Mouse (Mus musculus) embryonic facial prominence, embryonic 11.5 days (tissue): ENCODE data around the gene Safb2. TPM values are rescaled to one million over a fixed set of nuclear protein-coding genes. Genes with fewer than 3 reads are reported as not detected.

Experiments used
- ATAC-seq: fragments of 200-750 bp; cut with Nextera tagmentation; replicated peaks from 2 replicates; pipeline ENCODE4 v1.8.0; 2017; ENCODE audit warnings: low read depth; ENCODE audit not compliant: insufficient number of reproducible peaks, low FRiP score, low TSS enrichment
- DNase-seq: peaks from one replicate; pipeline ENCODE4 v3.0.0-alpha.2; 2015; ENCODE audit warnings: low spot score
- H3K27ac ChIP-seq: fragments of 300-500 bp; sonication (generic); replicated peaks from 2 replicates; pipeline ENCODE4 v1.5.1; 2014; ENCODE audit warnings: mild to moderate bottlenecking, low read depth, low read length, control low read depth
- H3K27me3 ChIP-seq: fragments of 300-500 bp; sonication (generic); 2 replicates; pipeline ENCODE4 v1.6.1; 2014; ENCODE audit warnings: mild to moderate bottlenecking, low read length, moderate library complexity, mixed read lengths; ENCODE audit not compliant: control insufficient read depth, insufficient read depth
- H3K36me3 ChIP-seq: fragments of 300-500 bp; sonication (generic); replicated peaks from 2 replicates; pipeline ENCODE4 v1.6.1; 2014; ENCODE audit warnings: low read depth, mild to moderate bottlenecking, low read length, moderate library complexity, mixed read lengths; ENCODE audit not compliant: control insufficient read depth, insufficient read depth
- H3K4me1 ChIP-seq: fragments of 300-500 bp; sonication (generic); 2 replicates; pipeline ENCODE4 v1.6.1; 2014; ENCODE audit warnings: low read length, mixed read lengths; ENCODE audit not compliant: control insufficient read depth, insufficient read depth
- H3K4me2 ChIP-seq: fragments of 300-500 bp; sonication (generic); 2 replicates; pipeline ENCODE4 v1.6.1; 2014; ENCODE audit warnings: low read depth, mild to moderate bottlenecking, control low read depth, low read length, moderate library complexity
- H3K4me3 ChIP-seq: fragments of 300-500 bp; sonication (generic); 2 replicates; pipeline ENCODE4 v1.5.1; 2014; ENCODE audit warnings: low read depth, low read length, control low read depth
- H3K9ac ChIP-seq: fragments of 300-500 bp; sonication (generic); replicated peaks from 2 replicates; pipeline ENCODE4 v1.6.1; 2014; ENCODE audit warnings: mild to moderate bottlenecking, control low read depth, low read length
- H3K9me3 ChIP-seq: fragments of 300-500 bp; sonication (generic); replicated peaks from 2 replicates; pipeline ENCODE4 v1.6.1; 2016; ENCODE audit warnings: mild to moderate bottlenecking, low read length, inconsistent platforms, mixed read lengths; ENCODE audit not compliant: control insufficient read depth
- WGBS: fragments of 180-500 bp; shearing (Covaris S2); extraction: QIAGEN DNeasy Blood & Tissue Kit; methylation state at CpG from one replicate; pipeline ENCODE4 v1.1.7; 2014; 5-methylcytosine and 5-hydroxymethylcytosine counted together
- polyA plus RNA-seq: library from polyadenylated mRNA; unstranded; fragments of >200 nt; fragmentation: Nextera tagmentation; extraction: Ambion mirVana; gene quantifications from 2 replicates; pipeline ENCODE4 v1.2.1, GENCODE M21; 2014

Safb2 gene
- polyA plus RNA-seq, 1 experiment from 2014 or later, result 37.2 TPM

DNA sequence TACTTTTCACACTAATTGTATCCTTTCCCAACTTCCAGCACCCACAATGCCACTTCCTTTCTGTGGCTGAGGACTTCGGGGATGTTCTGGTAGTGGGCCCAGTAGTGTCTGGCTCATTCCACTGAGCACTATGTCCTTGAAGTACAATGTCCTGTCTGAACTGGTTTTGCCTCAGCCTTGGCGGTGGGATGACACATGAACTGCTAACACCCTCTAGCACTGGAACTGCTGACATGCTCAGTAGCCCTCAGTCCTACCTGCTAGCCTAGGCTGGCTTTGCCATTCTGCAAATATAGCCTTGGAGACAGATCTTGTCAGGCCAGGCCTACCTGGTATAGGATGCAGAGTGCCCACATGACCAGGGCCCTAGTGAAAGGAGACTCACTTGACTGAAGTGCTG lies 22.5 kb downstream of the Safb2 start:
- peaks cover 24% of the 10 kb centered on the region for H3K36me3 ChIP-seq
- no peak for ATAC-seq

DNA sequence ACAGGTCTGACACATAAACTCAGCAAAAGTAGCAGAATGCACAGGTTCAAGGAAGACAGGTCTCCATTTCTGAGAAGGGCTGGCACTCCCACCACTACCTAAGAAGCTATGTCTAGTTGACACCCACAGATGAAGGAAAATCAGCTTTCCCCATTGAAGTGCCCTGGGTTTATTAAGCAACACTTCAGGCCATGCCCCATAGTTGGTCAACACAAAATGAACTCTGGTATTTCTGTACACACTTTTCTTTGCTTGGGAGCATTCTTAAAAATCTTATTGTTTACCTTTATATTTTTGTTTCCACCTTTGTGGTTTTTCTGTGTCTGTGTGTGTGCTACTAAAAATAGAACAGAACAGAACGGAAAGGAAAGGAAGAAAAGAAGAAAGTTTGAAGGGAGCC lies 24.3 kb downstream of the Safb2 start:
- 73% methylated on average over 1 of the region's 1 CpGs for WGBS
- H3K4me1 ChIP-seq, result no peaks in the 10 kb centered on the region
- H3K9ac ChIP-seq, result no peak overlapping the region
- H3K4me3 ChIP-seq, result no peak overlapping the region
- H3K4me2 ChIP-seq, result no peak overlapping the region
- no peak for DNase-seq
- ATAC-seq, result no peak
- no peaks in the 10 kb centered on the region for H3K9me3 ChIP-seq
- no peak overlapping the region for H3K27ac ChIP-seq
- H3K27me3 ChIP-seq, result no peaks in the 10 kb centered on the region
- peaks cover 15% of the 10 kb centered on the region for H3K36me3 ChIP-seq

More for the DNA sequence above, 22.5 kb downstream of the Safb2 start:
- DNase-seq, result no peak
- WGBS, result 94% methylated on average over 2 of the region's 2 CpGs
- Histone ChIP-seq H3K4me1 (no peaks in the 10 kb centered on the region), H3K27ac (no peak overlapping the region), H3K4me3 (no peak overlapping the region), H3K27me3 (no peaks in the 10 kb centered on the region), H3K9me3 (no peaks in the 10 kb centered on the region), H3K9ac (no peak overlapping the region), H3K4me2 (no peak overlapping the region)

- ATAC-seq, result no peak
- Histone ChIP-seq H3K4me3 (no peak overlapping the region), H3K36me3 (peaks cover 12% of the 10 kb centered on the region), H3K4me1 (no peaks in the 10 kb centered on the region), H3K27me3 (no peaks in the 10 kb centered on the region), H3K4me2 (no peak overlapping the region), H3K9ac (no peak overlapping the region), H3K9me3 (no peaks in the 10 kb centered on the region), H3K27ac (no peak overlapping the region)
- WGBS, result 71% methylated on average over 3 of the region's 3 CpGs
- no peak for DNase-seq
These were observed 25.0 kb downstream of the Safb2 start for GRCm38 (mm10) chr17:56559386-56559785.

- DNase-seq, result peak; percentile 80
- H3K4me1 ChIP-seq, result no peaks in the 10 kb centered on the region
- ATAC-seq, result 0 out of 2 replicates have a peak, but pooled peaks have one; percentile 40
- no peak overlapping the region for H3K9ac ChIP-seq
- no peak overlapping the region for H3K4me2 ChIP-seq
- peaks cover 12% of the 10 kb centered on the region for H3K36me3 ChIP-seq
- H3K9me3 ChIP-seq, result no peaks in the 10 kb centered on the region
- WGBS, result 28% methylated on average over 3 of the region's 3 CpGs
- no peak overlapping the region for H3K4me3 ChIP-seq
- no peaks in the 10 kb centered on the region for H3K27me3 ChIP-seq
- H3K27ac ChIP-seq, result no peak overlapping the region
These were observed 25.9 kb downstream of the Safb2 start for GRCm38 (mm10) chr17:56558448-56558847.

DNA sequence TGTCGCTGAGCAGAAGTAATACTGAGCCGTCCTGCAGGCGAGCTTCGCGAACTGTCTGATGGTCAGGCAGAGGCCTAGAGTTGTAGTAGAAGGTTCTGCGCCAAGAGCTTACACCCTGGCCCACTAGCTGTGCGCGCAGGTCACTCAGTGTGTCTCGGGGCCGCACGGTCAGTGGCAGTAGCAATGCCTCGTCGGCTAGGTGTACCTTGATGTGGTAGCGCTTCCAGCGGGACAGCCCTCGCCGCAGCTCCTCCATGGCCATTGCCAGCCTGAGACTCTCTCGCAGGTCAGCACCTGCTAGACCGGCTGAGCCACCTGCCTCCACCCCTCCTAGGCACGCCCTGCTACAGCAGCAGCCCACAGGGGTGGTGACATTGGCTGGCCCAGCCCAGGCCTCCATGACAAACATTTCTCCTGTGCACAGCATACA lies 30.2 kb downstream of the Safb2 start, which contains the start of gene Gm20219:
TSS of gene Gm20219 (minus strand) at position 266 of the 430 bp plus-strand sequence.
- Histone ChIP-seq H3K4me1 (no peaks in the 10 kb centered on the region), H3K9me3 (no peaks in the 10 kb centered on the region), H3K4me3 (no peak within 1 kb of the TSS), H3K36me3 (no peaks in the 10 kb centered on the region), H3K9ac (no peak within 1 kb of the TSS), H3K27me3 (no peaks in the 10 kb centered on the region), H3K27ac (no peak within 1 kb of the TSS), H3K4me2 (no peak within 1 kb of the TSS)
- ATAC-seq, result no peak
- 77% methylated on average over 20 of the region's 20 CpGs for WGBS
- DNase-seq, result no peak

GRCm38 (mm10) chr17:56552781-56553363 lies 31.5 kb downstream of the Safb2 start:
- no peak overlapping the region for H3K4me3 ChIP-seq
- no peak overlapping the region for H3K27ac ChIP-seq
- no peaks in the 10 kb centered on the region for H3K27me3 ChIP-seq
- no peak overlapping the region for H3K4me2 ChIP-seq
- DNase-seq (peak; percentile 86), ATAC-seq (no peak)
- no peaks in the 10 kb centered on the region for H3K9me3 ChIP-seq
- H3K4me1 ChIP-seq, result no peaks in the 10 kb centered on the region
- 68% methylated on average over 5 of the region's 5 CpGs for WGBS
- no peaks in the 10 kb centered on the region for H3K36me3 ChIP-seq
- no peak overlapping the region for H3K9ac ChIP-seq

- DNase-seq (no peak), ATAC-seq (0 out of 2 replicates have a peak, but pooled peaks have one; percentile 7)
- Histone ChIP-seq H3K4me1 (no peaks in the 10 kb centered on the region), H3K9me3 (no peaks in the 10 kb centered on the region), H3K4me2 (no peak overlapping the region), H3K27me3 (no peaks in the 10 kb centered on the region), H3K36me3 (no peaks in the 10 kb centered on the region), H3K27ac (no peak overlapping the region), H3K4me3 (no peak overlapping the region), H3K9ac (no peak overlapping the region)
- WGBS, result 68% methylated on average over 6 of the region's 6 CpGs
These were observed 32.4 kb downstream of the Safb2 start for GRCm38 (mm10) chr17:56551841-56552581.

- WGBS, result 76% methylated on average over 12 of the region's 12 CpGs
- H3K4me1 ChIP-seq, result no peaks in the 10 kb centered on the region
- DNase-seq, result no peak
- H3K4me2 ChIP-seq, result no peak overlapping the region
- no peak overlapping the region for H3K9ac ChIP-seq
- ATAC-seq, result no peak
- no peaks in the 10 kb centered on the region for H3K9me3 ChIP-seq
- no peaks in the 10 kb centered on the region for H3K27me3 ChIP-seq
- no peak overlapping the region for H3K4me3 ChIP-seq
- H3K36me3 ChIP-seq, result no peaks in the 10 kb centered on the region
- no peak overlapping the region for H3K27ac ChIP-seq
These were observed 33.5 kb downstream of the Safb2 start for GRCm38 (mm10) chr17:56550784-56551475.
